ENCODE assay signal across 8 mouse cellular contexts in the genomic region with DNA sequence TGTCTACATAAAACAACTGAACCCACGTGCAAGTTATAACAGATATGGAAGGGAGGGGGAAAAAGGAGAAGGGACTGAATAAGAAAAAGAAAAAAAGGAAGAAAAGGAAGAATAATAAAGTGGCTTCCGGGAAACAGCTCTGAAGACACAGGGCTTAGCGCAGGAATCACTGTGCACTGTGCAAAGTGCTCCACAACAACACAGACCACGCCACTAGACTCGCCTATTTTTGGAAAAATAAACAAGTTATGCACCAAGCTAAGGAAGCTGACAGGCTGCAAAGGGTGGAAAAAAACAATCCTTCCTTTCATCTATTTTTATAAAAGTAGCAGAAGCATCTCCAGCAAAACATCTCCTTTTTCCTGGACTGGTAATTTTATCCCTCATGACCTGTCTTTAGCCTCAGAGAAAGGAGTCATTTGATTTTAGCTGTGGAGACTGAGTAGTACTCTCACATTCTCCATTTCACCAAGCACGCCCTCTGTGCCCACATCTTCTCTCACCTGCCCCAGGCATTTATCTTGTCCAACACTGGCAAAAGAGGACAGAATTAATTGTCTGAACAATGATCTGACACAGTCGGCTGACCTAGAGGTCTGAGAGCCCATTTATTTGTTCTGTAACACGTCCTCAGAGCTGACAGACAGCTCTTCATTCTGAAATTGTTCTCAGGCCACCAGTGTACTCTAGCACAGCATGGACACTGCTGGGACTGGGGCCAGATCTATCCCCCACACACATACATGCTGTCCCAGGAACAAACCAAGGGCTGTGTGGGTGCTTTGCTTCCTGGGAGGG.
DNase-seq lines count a peak whose midpoint lies in the region.

No protein-coding gene starts in this region.

- intact Hi-C loops in heart, postnatal 14 days (cut with DNase I) = no loop called here

- DNase-seq in cerebellum, adult 9-10 months = peak; percentile 9
- no peak for DNase-seq in cerebellum, postnatal 4 days (ENCODE audit: low spot score in 2 of 2)
- peak; percentile 13 for DNase-seq in left cerebral cortex, adult 11 months (ENCODE audit: low spot score)
- no peak for DNase-seq in left cerebral cortex, adult 8-10 months (ENCODE audit: low spot score in 2 of 2)
- peak; percentile 13 to 24 for DNase-seq in heart, postnatal 14 days
- peak; percentile 53 for DNase-seq in lung, postnatal 14 days
- DNase-seq in thymus, postnatal 25 days = no peak
- no peak for DNase-seq in urinary bladder, postnatal 10 days (ENCODE audit: low spot score)

Comparison
In these comparisons a context has a peak if more than half of its experiments do, and no peak if none do; other contexts are left out.
1. DNase-seq: peak in cerebellum, adult 9-10 months (single experiment), left cerebral cortex, adult 11 months (single experiment), heart, postnatal 14 days (2 of 2) and lung, postnatal 14 days (single experiment); none in cerebellum, postnatal 4 days (0 of 2), left cerebral cortex, adult 8-10 months (0 of 2), thymus, postnatal 25 days (single experiment) and urinary bladder, postnatal 10 days (single experiment).